Mouse (Mus musculus) thymus, adult 2 months (tissue): ENCODE measurements around the gene Lin7a. TPM values are rescaled to one million over a fixed set of nuclear protein-coding genes. Genes with fewer than 3 reads are reported as not detected.

ENCODE experiments used
- DNase-seq: peaks from one replicate; pipeline ENCODE4 v3.0.0; 2021
- H3K27ac ChIP-seq: fragments of 200-500 bp; 2 replicates; pipeline ENCODE4 v1.5.1; 2012; ENCODE audit warnings: low read length, control low read depth; ENCODE audit not compliant: control insufficient read depth, insufficient read depth
- H3K27me3 ChIP-seq: fragments of 200-500 bp; 2 replicates; pipeline ENCODE4 v1.6.1; 2012; ENCODE audit warnings: mild to moderate bottlenecking, low read length, moderate library complexity, mixed read lengths; ENCODE audit not compliant: control insufficient read depth, insufficient read depth
- H3K36me3 ChIP-seq: fragments of 200-500 bp; 2 replicates; pipeline ENCODE4 v1.6.1; 2012; ENCODE audit warnings: mild to moderate bottlenecking, low read length, moderate library complexity; ENCODE audit not compliant: control insufficient read depth, insufficient read depth
- H3K4me1 ChIP-seq: fragments of 200-500 bp; replicated peaks from 2 replicates; pipeline ENCODE4 v1.6.1; 2012; ENCODE audit warnings: low read length; ENCODE audit not compliant: control insufficient read depth, insufficient read depth
- H3K4me3 ChIP-seq: fragments of 200-500 bp; 2 replicates; pipeline ENCODE4 v1.5.1; 2012; ENCODE audit warnings: mild to moderate bottlenecking, low read length, control low read depth, moderate library complexity; ENCODE audit not compliant: control insufficient read depth, insufficient read depth
- CTCF ChIP-seq: fragments of 200-500 bp; IDR thresholded peaks from 2 replicates; pipeline ENCODE4 v1.5.1; 2012; ENCODE audit warnings: mild to moderate bottlenecking, control low read depth, low read length, moderate library complexity, borderline replicate concordance; ENCODE audit not compliant: control insufficient read depth, poor library complexity, insufficient read depth; ENCODE audit errors: extremely low read depth
- POLR2A ChIP-seq: fragments of 200-500 bp; IDR thresholded peaks from 2 replicates; pipeline ENCODE4 v1.6.1; 2012; ENCODE audit warnings: mild to moderate bottlenecking, low read length, control low read depth, moderate library complexity; ENCODE audit not compliant: control insufficient read depth, poor library complexity, insufficient read depth; ENCODE audit errors: extremely low read depth
- WGBS: fragments of 180-500 bp; shearing (Covaris S2); methylation state at CpG from one replicate; pipeline ENCODE4 v1.1.7; 2018; 5-methylcytosine and 5-hydroxymethylcytosine counted together
- polyA plus RNA-seq: library from polyadenylated mRNA; depleted of rRNA; stranded (reverse); fragments of >200 nt; gene quantifications from 2 replicates; pipeline ENCODE4 v1.2.3, GENCODE M21; 2012

The Lin7a gene
- polyA plus RNA-seq, 1 experiment, result not detected

DNA sequence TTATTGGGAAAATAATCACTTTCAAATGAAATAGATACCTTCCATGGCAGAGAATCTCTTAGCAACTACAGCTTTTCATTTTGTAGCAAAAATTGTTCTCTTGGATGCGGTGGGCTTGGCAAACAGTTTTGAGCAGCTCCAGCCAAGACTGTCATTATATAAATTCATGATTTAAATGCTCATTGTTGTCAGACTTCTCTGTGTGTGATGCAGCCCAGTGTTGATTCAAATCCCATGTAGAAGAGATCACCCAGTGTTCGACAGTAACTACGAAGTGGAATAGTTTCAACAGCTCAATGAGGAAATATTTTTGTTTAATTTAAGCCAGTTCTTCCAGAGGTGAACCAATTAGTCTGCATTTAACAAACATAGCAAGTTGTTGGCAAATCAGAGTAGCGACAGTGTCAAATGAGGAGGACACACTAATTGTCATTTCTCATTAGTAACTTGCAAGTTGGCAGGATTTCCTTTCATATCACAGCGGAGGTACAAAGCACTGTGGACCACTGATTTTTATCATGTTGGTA, 39.5 kb downstream of the Lin7a start:
- DNase-seq, result no peak
- 95% methylated on average over 5 of the region's 5 CpGs for WGBS
- TF ChIP-seq CTCF (no peak), POLR2A (no peak)
- H3K27me3 ChIP-seq, result no peaks in the 10 kb centered on the region
- no peaks in the 10 kb centered on the region for H3K4me1 ChIP-seq
- H3K4me3 ChIP-seq, result no peak overlapping the region
- H3K36me3 ChIP-seq, result no peaks in the 10 kb centered on the region
- H3K27ac ChIP-seq, result no peak overlapping the region

DNA sequence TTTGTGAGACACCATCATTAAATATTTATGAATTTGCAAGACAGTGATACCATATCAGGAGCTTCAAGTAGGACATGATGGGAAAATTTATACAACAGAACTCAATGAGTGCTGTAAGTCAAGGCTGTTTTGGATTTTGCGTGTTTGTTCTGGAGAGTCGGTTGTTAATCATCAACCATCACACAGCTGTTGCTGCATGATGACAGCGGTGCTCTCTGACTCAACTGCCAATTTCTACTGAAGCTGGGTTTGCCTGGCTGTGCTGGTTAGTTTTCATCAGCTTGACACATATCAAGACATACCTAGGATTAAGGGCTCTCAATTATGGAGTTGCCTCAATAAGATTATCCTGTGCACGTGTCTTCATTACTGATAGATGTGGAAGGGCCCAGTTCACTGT, 41.1 kb downstream of the Lin7a start:
- no peak for DNase-seq
- Histone ChIP-seq H3K27me3 (no peaks in the 10 kb centered on the region), H3K36me3 (no peaks in the 10 kb centered on the region), H3K4me1 (no peaks in the 10 kb centered on the region), H3K27ac (no peak overlapping the region), H3K4me3 (no peak overlapping the region)
- 95% methylated on average over 4 of the region's 4 CpGs for WGBS
- no peak for TF ChIP-seq POLR2A
- TF ChIP-seq CTCF, result no peak

DNA sequence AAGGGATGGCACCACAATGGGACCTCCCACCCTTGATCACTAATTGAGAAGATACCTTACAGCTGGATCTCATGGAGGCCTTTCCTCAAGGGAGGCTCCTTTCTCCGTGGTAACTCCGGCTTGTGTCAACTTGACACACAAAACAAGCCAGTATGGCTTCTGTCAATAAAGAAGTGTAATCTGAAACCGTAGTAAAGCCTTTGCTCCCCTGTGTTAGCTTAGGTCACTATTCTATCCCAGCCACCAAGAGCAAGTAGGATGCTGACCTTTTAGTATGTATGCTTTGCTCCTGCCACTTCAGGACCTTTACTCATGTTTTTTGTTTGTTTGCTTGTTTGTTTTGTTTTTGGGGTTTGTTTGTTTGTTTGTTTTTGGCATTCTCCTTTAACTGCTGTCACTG, 41.9 kb downstream of the Lin7a start:
- DNase-seq, result no peak
- no peaks in the 10 kb centered on the region for H3K27me3 ChIP-seq
- TF ChIP-seq CTCF (no peak), POLR2A (no peak)
- H3K4me3 ChIP-seq, result no peak overlapping the region
- no peak overlapping the region for H3K27ac ChIP-seq
- no peaks in the 10 kb centered on the region for H3K4me1 ChIP-seq
- WGBS, result 77% methylated on average over 3 of the region's 3 CpGs
- no peaks in the 10 kb centered on the region for H3K36me3 ChIP-seq

DNA sequence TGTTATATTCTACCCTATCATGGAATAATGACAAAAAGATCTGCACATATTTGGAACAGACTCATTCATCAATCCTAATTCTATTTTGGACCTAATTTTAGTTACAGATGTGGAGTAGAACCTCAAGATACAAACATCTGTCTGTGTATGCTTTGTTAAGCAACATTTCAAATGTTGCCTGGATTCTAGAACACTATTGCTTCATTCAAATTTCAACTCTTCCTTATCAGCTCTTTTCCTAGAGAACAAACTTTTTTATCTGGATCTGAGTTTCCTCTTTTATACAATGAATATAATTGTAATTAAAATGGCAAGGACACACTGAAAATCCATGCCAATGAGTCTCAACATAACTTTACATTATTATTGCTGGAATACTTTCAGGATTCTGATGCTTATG, 43.8 kb downstream of the Lin7a start:
- no peaks in the 10 kb centered on the region for H3K36me3 ChIP-seq
- H3K27ac ChIP-seq, result no peak overlapping the region
- TF ChIP-seq CTCF (no peak), POLR2A (no peak)
- no peaks in the 10 kb centered on the region for H3K4me1 ChIP-seq
- no peak overlapping the region for H3K4me3 ChIP-seq
- DNase-seq, result no peak
- no peaks in the 10 kb centered on the region for H3K27me3 ChIP-seq

DNA sequence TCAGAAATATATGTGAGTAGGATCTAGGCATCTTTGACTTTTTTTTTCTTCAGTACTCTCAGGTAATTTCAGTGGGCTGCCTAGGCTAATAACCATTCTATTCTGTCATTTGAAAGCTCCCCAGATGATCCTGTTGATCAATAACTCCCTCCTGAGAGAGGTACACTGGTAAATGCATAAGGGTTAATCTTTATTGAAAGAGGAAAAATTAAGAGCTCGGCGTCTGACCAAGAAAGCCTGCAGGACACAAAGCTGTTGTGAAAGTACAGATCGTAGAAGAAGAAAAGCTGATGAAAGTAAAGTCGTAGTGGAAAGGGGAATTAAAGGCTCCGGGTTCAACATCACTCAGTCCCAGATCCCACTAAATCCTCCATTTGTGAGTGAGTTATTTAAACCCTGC, 44.2 kb downstream of the Lin7a start:
- Histone ChIP-seq H3K4me3 (no peak overlapping the region), H3K36me3 (no peaks in the 10 kb centered on the region), H3K27ac (no peak overlapping the region), H3K4me1 (no peaks in the 10 kb centered on the region), H3K27me3 (no peaks in the 10 kb centered on the region)
- TF ChIP-seq CTCF (no peak), POLR2A (no peak)
- DNase-seq, result no peak
- 88% methylated on average over 5 of the region's 5 CpGs for WGBS

DNA sequence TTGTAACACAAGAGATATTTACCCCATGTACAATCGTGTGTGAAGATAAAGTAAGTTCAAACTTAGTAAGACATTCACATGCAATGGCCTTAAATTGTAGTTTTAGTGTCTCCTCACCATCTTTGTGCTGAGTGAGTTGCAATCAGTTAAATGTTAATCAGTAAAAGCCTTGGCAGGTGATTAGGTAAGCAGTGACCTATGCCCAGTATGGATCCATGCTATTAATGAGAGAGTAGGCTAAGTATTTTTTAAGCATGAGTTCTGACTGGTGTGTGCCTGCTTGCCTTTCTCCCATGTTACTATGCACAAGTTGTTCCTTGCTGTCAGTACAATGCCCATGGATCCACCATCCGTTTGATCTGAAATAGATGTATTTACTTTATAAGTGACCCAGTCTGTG, 44.6 kb downstream of the Lin7a start:
- H3K36me3 ChIP-seq, result no peaks in the 10 kb centered on the region
- H3K27ac ChIP-seq, result no peak overlapping the region
- no peak for TF ChIP-seq POLR2A
- TF ChIP-seq CTCF, result no peak
- no peaks in the 10 kb centered on the region for H3K4me1 ChIP-seq
- no peaks in the 10 kb centered on the region for H3K27me3 ChIP-seq
- no peak overlapping the region for H3K4me3 ChIP-seq
- no peak for DNase-seq
- 89% methylated on average over 2 of the region's 2 CpGs for WGBS

DNA sequence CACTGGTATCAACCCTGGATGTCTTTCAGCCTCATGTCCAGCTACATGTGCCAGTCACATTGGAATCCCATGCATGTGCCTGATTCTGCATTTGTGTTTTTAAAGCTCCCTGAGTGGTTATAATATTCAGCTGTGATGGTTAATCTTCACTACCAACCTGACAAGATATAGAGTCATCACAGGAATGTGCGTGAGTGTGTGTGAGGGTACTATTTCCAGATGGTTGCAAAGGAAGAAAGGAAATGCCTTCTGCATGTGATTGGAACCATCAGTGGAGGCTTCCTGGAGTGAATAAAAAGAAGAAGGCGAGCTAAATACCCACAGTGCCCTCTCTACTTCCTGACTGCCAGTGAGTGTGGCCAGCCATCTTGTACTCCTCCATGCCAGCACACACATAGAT, 48.2 kb downstream of the Lin7a start:
- Histone ChIP-seq H3K27ac (no peak overlapping the region), H3K4me1 (no peaks in the 10 kb centered on the region), H3K4me3 (no peak overlapping the region), H3K27me3 (no peaks in the 10 kb centered on the region), H3K36me3 (no peaks in the 10 kb centered on the region)
- no peak for TF ChIP-seq POLR2A
- no peak for TF ChIP-seq CTCF
- no peak for DNase-seq
- WGBS, result 86% methylated on average over 2 of the region's 2 CpGs
